Mouse (Mus musculus) right cerebral cortex, postnatal 4 days (tissue): ENCODE data around the gene Asb12.
"Not testable (repeated sequence)": the region's sequence is repeated elsewhere in the genome, so short reads cannot be mapped to it uniquely, and the experiment has no call there.

Experiments
- DNase-seq: peaks from one replicate; pipeline ENCODE4 v3.0.0-alpha.2; 2022

Asb12 gene

DNA sequence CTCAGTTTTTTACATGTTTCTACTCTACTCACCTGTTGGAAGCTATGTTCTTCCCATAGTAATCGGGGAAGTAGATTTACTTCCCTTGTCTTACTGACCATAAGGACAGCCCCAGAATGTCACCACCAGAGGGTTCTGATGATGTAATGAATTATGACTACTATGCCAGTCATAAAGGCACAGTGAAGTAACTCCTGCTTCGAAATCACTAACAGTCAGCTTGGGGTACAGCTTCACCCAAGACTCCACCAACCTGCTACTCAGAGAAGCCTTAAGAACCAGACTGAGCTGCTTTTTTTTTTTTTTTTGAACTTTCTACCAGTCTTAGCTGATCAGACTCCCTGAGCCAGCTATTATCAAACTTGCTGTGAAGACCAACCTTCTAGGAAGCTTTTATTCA lies at the start of gene Asb12, which contains the start of gene Pfn5:
Gene Asb12, minus strand, starts transcription at position 101 of the 400 bp plus-strand sequence.
Gene Pfn5, plus strand, starts transcription at position 218 of the 400 bp plus-strand sequence.
- DNase-seq, result no peak

DNA sequence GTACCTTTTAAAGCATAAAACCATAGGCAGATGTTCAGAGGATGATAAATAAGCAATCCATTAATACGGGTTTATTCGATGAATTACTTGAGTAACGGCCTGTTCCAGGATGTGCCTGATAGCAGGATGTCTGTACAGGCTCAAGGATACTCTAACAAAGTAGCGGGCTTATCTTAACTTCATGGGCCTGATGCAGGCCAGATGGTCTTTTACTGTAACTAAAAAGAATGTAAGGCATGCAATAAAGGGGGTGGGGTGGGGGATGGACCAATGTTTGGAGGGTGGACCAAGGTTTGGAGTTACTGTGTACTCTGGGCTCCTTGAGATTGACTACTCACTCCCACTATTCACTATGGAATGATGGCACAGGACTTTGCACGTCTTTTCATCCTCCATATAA lies 42.8 kb upstream of the Asb12 start:
- DNase-seq, result no peak

DNA sequence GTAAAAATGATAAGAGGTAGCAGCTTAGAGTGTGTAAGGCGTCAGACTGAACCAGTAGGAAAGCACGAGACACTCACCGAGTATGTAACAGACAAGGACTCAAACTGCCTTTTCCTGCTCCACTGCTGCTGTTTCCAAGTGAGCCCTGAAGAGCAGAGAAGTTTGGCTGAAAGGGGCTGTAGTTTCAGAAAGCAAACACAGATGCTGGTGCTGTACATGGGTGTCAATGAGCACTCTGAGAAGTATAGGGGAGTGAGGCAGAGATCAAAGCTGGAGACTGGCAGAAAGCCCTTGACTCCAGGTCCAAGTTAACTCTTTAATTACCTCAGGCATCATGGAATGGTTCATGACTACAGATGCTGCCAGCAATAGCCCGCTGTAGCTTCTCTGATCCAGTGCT lies 3.5 kb downstream of the Asb12 start:
- no peak for DNase-seq

DNA sequence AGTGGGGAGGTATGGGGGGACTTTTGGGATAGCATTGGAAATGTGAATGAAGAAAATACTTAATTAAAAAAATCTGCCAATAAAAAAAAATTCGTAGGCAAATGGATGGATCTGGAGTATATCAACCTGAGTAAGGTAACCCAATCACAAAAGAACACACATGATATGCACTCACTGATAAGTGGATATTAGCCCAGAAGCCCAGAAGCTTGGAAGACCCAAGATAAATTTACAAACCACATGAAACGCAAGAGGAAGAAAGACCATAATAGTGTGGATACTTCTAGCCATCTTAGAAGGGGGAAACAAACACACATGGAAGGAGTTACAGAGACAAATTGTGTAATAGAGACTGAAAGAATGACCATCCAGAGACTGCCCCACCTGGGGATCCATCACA lies 22.3 kb downstream of the Asb12 start:
- DNase-seq, result not testable (repeated sequence)

DNA sequence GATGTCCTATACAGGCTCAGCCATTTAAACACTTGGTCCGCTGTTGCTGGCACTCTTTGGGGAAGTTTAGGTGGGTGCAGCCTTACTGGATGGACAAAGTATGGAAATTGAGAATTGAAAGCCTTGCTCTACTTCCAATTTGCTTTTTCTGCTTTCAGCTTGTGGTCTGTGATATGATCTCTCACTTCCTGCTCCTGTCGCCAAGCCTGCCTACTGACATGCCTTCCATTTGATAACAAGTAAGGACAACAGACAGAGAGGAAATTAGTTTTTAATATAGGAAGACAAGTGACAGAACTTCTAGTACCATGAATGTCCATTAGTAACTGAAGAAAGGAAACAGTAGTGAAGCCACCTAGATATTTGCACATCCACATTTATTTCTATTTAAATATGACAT lies 32.6 kb downstream of the Asb12 start:
- no peak for DNase-seq

DNA sequence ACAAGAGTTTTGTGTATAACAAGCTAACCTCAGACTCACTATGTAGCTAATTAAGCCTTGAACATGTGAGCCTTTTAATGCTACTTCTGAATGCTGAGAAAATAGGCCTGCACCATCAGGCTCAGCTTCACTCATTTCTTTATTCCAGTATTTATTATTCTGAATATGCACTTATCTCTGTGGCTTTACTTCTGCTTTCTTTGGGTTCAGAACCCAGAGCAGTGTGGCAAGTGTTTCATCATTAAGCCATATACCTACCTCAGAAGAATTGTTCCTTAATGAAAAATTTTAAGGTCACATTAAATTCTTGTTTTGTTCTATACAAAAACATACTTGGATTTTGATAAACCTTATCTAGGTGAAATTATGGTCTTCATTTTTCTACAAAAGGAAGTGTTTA lies 33.9 kb downstream of the Asb12 start:
- no peak for DNase-seq

DNA sequence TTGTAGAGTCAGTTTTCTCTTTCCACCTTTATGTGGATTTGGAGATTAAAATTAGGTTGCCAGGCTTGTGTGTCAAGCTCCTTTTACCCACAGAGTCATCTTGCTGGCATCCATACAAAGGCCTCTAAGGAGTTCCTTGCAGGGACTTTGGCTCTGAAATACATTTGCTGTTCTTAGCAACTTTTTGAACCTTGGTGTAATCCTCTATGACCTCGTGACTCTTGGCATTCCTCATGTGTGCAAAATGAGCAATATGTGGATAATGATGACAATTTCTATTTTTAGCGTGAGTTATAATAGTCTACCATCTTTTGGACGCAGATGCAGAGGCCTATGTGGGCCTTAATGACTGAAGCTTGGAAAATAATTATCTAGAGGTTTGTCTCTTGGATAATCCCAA lies 100.6 kb downstream of the Asb12 start:
- DNase-seq, result no peak

DNA sequence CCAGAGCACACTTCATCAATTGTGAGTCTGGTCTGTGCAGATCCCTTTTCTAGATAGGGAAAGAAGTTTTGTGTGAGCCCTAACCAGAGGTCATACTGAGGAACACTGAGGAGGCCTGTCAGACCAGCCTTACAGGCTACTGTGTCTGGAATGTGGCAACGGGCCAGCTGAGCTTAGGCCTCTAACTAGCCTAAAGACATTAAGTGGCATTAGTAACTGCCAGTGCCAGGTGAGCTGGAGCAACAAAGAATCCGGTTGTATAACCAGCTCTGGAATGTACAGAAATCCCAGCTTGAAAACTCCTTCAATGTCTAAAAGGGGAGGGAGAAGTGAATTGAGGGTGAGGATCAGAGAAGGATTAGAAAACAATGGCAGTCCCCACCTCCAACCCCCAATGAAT lies 111.9 kb downstream of the Asb12 start:
- peak; percentile 5 for DNase-seq

DNA sequence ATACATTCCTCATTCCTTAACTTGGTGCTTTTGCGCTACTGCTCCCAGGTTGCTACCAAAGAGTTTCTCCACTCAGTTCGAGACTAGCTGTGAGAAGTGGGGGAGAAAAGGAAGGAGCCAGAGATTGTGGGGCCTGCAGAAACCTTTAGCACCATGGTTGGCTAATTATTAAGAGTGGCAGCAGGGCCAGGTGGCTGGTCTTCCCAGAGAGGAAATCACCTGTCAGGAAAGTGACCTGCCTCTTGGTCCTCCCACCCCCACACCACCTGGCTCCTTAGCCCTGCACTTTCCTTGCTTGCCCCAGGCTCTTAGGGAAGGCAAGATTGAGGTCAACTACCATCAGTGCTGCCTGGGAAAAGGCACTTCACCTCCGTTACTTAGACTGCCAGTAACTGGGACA lies 112.6 kb downstream of the Asb12 start:
- DNase-seq, result no peak

DNA sequence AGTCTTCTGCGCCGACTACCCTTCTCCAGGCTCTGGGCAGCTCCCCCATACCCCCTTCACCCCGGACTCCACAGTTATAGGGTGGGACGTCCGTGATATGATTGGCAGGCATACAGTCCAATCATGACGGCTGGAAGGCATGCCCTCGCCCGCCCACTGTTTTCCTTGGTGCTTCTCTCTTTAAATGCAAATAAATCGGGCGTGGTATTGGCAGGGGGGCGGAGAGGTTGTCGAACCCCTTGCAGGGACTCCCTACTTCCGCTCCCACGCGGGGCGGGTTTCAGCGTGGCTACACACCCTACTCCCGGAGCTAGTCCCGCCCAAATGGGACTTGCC lies 113.0 kb downstream of the Asb12 start, which contains the start of gene Amer1:
Gene Amer1, minus strand, starts transcription at position 97 of the 336 bp plus-strand sequence.
- peak; percentile 81 for DNase-seq

DNA sequence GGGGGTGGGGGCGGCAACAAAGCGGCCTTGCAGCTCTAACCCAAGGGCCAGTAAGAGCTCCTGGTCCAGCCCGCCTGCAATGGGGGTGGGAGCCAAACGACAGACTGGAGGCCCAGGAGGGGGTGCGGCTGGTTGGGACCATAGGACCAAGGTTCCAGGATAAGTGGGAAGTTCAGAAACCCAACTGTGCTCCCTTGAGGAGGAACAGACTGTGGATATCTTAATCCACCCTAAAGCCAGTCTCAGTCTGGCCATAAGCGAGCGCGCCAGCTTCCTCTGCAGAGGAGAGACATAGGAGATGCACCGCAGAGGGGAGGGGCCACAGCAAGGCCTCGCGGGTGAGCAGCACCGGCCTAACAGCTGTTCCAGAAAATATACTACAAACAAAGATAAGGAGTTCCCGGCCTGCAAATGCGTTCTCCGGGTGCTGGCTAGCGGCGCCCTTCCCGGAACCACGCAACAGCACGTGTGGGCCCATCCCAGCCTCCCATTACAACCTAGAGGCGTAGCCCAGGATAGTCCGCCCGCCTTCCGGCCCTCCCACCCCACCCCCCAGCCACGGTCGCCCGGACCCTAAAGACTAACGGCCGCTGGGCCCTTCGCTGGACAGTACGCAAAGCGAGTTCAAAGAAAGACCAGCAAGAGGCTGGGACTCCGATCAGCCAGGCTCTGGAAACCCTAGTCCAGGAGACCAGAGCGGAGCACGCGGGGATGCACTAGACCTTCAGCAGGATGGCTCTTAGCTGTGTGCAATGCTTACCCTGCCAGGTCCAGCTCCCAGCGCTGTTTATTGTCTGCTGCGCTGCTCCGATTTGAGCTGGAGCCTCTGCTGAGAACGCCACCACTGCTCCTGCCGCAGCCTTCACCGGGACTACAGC lies 113.7 kb downstream of the Asb12 start:
- DNase-seq, result peak; percentile 27

DNA sequence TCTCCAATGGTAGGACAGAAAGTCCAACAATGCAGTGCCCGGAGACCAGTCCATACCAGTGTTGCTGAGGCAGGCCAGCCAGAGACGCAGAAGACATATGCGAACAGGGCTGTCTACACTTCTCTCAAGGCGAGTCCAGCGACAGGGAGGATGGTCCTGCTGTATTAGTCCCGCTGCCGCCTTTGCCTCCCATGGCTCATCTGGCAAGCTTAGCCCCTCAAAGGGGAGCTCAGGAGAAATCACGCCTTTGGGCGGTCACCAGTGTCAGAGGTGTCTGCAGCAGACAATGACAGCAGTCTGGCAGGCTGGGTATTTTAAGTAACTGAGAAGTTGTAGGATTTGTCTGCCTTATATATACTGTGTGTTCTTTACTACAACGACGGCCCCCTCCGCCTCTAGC lies 114.4 kb downstream of the Asb12 start:
- DNase-seq, result peak; percentile 2

DNA sequence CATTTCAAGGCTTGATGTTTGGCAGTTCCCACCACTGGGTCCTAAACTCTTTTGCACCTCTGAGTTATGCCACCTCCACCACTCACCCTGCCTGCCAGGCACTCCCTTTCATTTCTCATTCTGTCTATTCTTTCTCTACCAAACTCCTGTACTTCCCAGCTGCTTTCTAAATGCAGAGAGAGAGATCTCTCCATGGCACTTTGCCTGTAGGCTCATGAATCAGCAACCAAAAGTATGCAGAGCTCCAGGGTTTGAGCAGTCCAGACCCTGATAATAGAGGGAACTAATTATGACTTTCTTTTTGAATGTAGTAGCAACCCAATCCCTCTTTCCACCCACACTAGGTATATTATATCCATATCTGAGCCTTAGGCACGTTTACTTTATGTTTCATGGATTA lies 115.5 kb downstream of the Asb12 start:
- DNase-seq, result no peak

DNA sequence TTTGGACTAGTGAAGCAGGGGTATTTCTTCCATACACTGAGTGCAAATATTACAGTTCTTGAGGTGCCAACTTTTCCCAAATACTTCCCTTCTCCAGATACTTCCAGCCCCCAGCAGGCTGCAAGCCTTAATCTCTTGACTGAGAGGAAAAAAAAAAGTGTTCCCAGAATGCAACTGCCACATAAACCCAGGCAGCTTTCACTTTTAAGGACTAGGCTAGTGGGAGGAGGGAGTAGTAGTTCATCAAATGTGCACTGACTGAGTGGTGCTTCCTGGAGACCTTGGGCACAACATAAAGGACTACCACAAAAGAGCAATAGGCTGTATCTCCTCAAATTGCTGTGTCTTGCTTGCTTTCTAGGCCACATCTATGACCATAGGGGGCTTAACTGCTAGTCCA lies 116.5 kb downstream of the Asb12 start:
- DNase-seq, result no peak

DNA sequence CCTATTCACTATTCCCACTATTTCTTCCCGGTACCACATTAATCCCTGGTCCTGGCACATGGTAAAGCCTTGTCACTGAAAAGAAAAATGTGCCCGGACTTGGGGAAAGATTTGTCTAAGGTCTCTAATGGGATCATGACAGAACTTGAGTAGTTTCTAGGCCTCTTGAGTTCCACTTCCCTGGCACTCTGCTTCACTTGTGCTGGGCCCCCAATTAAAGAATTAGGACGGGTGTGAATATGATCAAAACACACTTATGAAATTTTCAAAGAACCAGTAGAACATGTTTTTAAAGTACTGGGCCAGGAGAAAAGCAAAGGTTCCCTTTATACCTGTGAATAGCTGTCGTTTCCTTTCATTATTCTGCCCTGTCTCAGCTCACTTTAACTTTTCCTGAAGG lies 119.3 kb downstream of the Asb12 start:
- no peak for DNase-seq

DNA sequence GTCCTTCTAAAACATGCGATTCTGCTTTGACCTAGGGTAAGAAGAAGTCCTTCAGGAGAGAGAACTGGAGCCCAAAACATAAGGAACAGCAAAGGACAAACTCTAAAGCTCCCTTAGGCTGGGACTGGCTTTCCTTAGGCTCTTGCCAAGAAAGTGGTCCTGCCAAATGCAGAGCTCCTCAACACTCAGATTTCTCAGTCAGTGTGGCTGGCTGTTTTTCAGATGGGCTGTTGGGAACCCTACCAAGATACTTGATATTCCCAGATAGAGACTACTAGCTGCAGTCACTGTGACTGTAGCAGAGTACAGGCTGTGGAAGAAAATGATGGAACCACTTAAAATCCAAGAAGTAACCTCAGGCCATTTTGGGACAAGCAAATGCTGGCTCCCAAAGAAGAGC lies 120.6 kb downstream of the Asb12 start:
- peak; percentile 3 for DNase-seq
